Mouse (Mus musculus) frontal cortex, adult (tissue): Measurements from ENCODE around the gene Cd247.
"Not testable (repeated sequence)": the region's sequence is repeated elsewhere in the genome, so short reads cannot be mapped to it uniquely, and the experiment has no call there.

Experiments
- ATAC-seq: cut with Nextera tagmentation; 2 replicates; pipeline ENCODE4 v1.9.2; 2017; ENCODE audit warnings: mild to moderate bottlenecking, moderate library complexity, mixed read lengths; ENCODE audit not compliant: low TSS enrichment

The Cd247 gene

GRCm38 (mm10) chr1:165788511-165788910 lies at the start of gene Cd247:
Gene Cd247, plus strand, starts transcription at chr1:165788681.
- no peak for ATAC-seq

GRCm38 (mm10) chr1:165738985-165739384 lies 49.5 kb upstream of the Cd247 start:
- ATAC-seq: no peak

GRCm38 (mm10) chr1:165741989-165742388 lies 46.5 kb upstream of the Cd247 start:
- ATAC-seq: no peak

GRCm38 (mm10) chr1:165748053-165748452 lies 40.4 kb upstream of the Cd247 start:
- no peak for ATAC-seq

GRCm38 (mm10) chr1:165751142-165751541 lies 37.3 kb upstream of the Cd247 start:
- no peak for ATAC-seq

- ATAC-seq: no peak
Measured at GRCm38 (mm10) chr1:165751838-165752237, 36.6 kb upstream of the Cd247 start.

- ATAC-seq: no peak
Measured at GRCm38 (mm10) chr1:165754205-165754604, 34.3 kb upstream of the Cd247 start.

- no peak for ATAC-seq
Measured at GRCm38 (mm10) chr1:165755194-165755593, 33.3 kb upstream of the Cd247 start.

GRCm38 (mm10) chr1:165761522-165762305 lies 26.8 kb upstream of the Cd247 start:
- ATAC-seq: no peak

- not testable (repeated sequence) for ATAC-seq
Measured at GRCm38 (mm10) chr1:165762498-165762897, 26.0 kb upstream of the Cd247 start.

- ATAC-seq: peak; percentile 31
Measured at GRCm38 (mm10) chr1:165762914-165763634, 25.4 kb upstream of the Cd247 start.

- peak; percentile 99 for ATAC-seq
Measured at GRCm38 (mm10) chr1:165763635-165764372, 24.7 kb upstream of the Cd247 start, which contains the start of gene Creg1. Gene Creg1, plus strand, starts transcription at chr1:165763746.

GRCm38 (mm10) chr1:165764571-165764970 lies 23.9 kb upstream of the Cd247 start:
- ATAC-seq: no peak

GRCm38 (mm10) chr1:165765041-165765440 lies 23.4 kb upstream of the Cd247 start:
- ATAC-seq: no peak

- ATAC-seq: no peak
Measured at GRCm38 (mm10) chr1:165765651-165766294, 22.7 kb upstream of the Cd247 start.

GRCm38 (mm10) chr1:165766295-165766890 lies 22.1 kb upstream of the Cd247 start:
- no peak for ATAC-seq

GRCm38 (mm10) chr1:165768894-165769512 lies 19.5 kb upstream of the Cd247 start:
- ATAC-seq: no peak

- no peak for ATAC-seq
Measured at GRCm38 (mm10) chr1:165770181-165770759, 18.2 kb upstream of the Cd247 start.

- ATAC-seq: peak; percentile 54
Measured at GRCm38 (mm10) chr1:165771491-165771897, 17.0 kb upstream of the Cd247 start.

GRCm38 (mm10) chr1:165771998-165772397 lies 16.5 kb upstream of the Cd247 start:
- no peak for ATAC-seq
